In the genomic region with DNA sequence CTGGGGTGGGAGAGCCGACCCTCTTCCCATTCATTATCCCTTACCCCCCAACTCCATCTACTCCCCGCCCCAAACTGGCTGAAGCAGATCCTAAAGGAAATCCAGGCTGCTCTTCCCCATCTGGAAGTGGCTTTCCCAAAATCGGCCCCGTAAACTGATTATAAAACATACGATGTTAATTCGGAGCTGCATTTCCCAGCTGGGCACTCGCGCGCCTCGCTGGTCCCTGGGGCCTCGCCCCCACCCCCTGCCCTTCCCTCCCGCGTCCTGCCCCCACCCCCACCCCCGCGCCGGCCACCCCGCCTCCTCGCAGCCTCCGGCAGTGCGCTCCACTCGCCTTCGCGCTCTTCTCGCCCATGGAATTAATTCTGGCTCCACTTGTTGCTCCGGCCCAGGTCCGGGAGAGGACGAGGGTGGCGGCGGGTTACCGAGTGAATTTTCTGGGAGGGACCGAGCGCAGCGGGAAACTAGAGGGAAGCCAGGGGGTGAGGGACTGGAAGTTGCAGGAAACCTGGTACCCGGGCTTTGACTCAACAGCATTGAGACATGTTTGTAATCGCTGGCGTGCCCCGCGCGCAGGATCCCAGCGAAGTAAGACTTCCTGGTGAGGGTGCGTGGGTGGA, we compare ENCODE assay signal across 8 mouse cellular contexts. TPM values are rescaled to one million over a fixed set of nuclear protein-coding genes. Genes with fewer than 3 reads are reported as not detected.
DNase-seq lines count a peak whose midpoint lies in the region; ATAC-seq and TF ChIP-seq lines count a peak whose summit lies in the region.

No protein-coding gene starts in this region.

- WGBS in forebrain, postnatal 0 days = 1% methylated on average over 39 of the region's 41 CpGs
- under 1% methylated on average over 41 of the region's 41 CpGs for WGBS in kidney, embryonic 15.5 days
- under 1% methylated on average over 41 of the region's 41 CpGs for WGBS in midbrain, embryonic 13.5 days

- H3K9ac ChIP-seq in forebrain, postnatal 0 days = peak overlapping the region; percentile 41
- peak overlapping the region; percentile 43 for H3K9ac ChIP-seq in kidney, embryonic 15.5 days
- H3K9ac ChIP-seq in midbrain, embryonic 13.5 days (replicated peaks) = peak overlapping the region; percentile 65

- H3K27ac ChIP-seq in forebrain, postnatal 0 days (ENCODE audit: low read depth, low read length) = peak overlapping the region; percentile 35; the same call in 1 of the 2 replicates
- 0 out of 2 replicates have a peak overlapping the region, but pooled peaks have one; percentile 56 for H3K27ac ChIP-seq in kidney, embryonic 15.5 days
- H3K27ac ChIP-seq in midbrain, embryonic 13.5 days = peak overlapping the region; percentile 64

- peaks cover 39% of the 10 kb centered on the region for H3K27me3 ChIP-seq in forebrain, postnatal 0 days (ENCODE audit: insufficient read depth, low read length)
- H3K27me3 ChIP-seq in kidney, embryonic 15.5 days = peaks cover 78% of the 10 kb centered on the region
- H3K27me3 ChIP-seq in midbrain, embryonic 13.5 days = peaks cover 79% of the 10 kb centered on the region

- no peak for ATAC-seq in forebrain, postnatal 0 days
- no peak for ATAC-seq in kidney, embryonic 15.5 days (replicated peaks; ENCODE audit: low FRiP score)
- ATAC-seq in midbrain, embryonic 13.5 days = no peak
- ATAC-seq in monocyte, adult 5-6 weeks (replicated peaks; ENCODE audit: insufficient number of reproducible peaks, low FRiP score, low TSS enrichment, poor library complexity, severe bottlenecking) = no peak

- H3K36me3 ChIP-seq in forebrain, postnatal 0 days (ENCODE audit: insufficient read depth) = no peaks in the 10 kb centered on the region
- H3K36me3 ChIP-seq in kidney, embryonic 15.5 days = peaks cover 13% of the 10 kb centered on the region; the same call in 1 of the 2 replicates
- H3K36me3 ChIP-seq in midbrain, embryonic 13.5 days = no peaks in the 10 kb centered on the region

- H3K4me2 ChIP-seq in forebrain, postnatal 0 days (ENCODE audit: low read depth) = peak overlapping the region; percentile 94
- peak overlapping the region; percentile 90 for H3K4me2 ChIP-seq in kidney, embryonic 15.5 days
- H3K4me2 ChIP-seq in midbrain, embryonic 13.5 days (replicated peaks) = peak overlapping the region; percentile 85

- DNase-seq in cerebellum, postnatal 14 days = peak; percentile 28 to 36
- no peak for DNase-seq in cerebellum, adult 11 months
- peak; percentile 26 for DNase-seq in R1 (ENCODE audit: low read depth, low spot score)
- no peak for DNase-seq in forebrain, postnatal 0 days
- no peak for DNase-seq in thymus, adult 18-20 months

- H3K4me1 ChIP-seq in forebrain, postnatal 0 days (ENCODE audit: insufficient read depth) = peaks cover 8% of the 10 kb centered on the region
- H3K4me1 ChIP-seq in kidney, embryonic 15.5 days = peaks cover 48% of the 10 kb centered on the region
- H3K4me1 ChIP-seq in midbrain, embryonic 13.5 days (replicated peaks) = peaks cover 66% of the 10 kb centered on the region

- H3K9me3 ChIP-seq in forebrain, postnatal 0 days (ENCODE audit: low read length) = no peaks in the 10 kb centered on the region
- H3K9me3 ChIP-seq in kidney, embryonic 15.5 days (replicated peaks) = no peaks in the 10 kb centered on the region
- H3K9me3 ChIP-seq in midbrain, embryonic 13.5 days = no peaks in the 10 kb centered on the region

- no peak for TF ChIP-seq CTCF in forebrain, postnatal 0 days (IDR thresholded peaks at IDR 0.05; ENCODE audit: low read depth)

- H3K4me3 ChIP-seq in forebrain, postnatal 0 days (ENCODE audit: low read depth, low read length) = peak overlapping the region; percentile 36
- H3K4me3 ChIP-seq in kidney, embryonic 15.5 days (replicated peaks) = peak overlapping the region; percentile 64
- peak overlapping the region; percentile 54 for H3K4me3 ChIP-seq in midbrain, embryonic 13.5 days (replicated peaks)

RNA-seq across cellular contexts. Expression of gene Wnt5a, which starts 6.6 kb away (rescaled TPM):
- total RNA-seq in forebrain, postnatal 0 days (2014; rRNA removed) = 6.8 and 11.4 TPM in 2 replicates
- polyA plus RNA-seq in forebrain, postnatal 0 days (2015; fragmentation: Nextera tagmentation; extraction: Ambion mirVana) = 7.3 and 14.3 TPM in 2 replicates
- 23.3 and 26.4 TPM in 2 replicates for polyA plus RNA-seq in kidney, embryonic 15.5 days (2015; fragmentation: Nextera tagmentation; extraction: Ambion mirVana)
- 14.4 and 17.9 TPM in 2 replicates for polyA plus RNA-seq in midbrain, embryonic 13.5 days (2015; fragmentation: Nextera tagmentation; extraction: Ambion mirVana)
- total RNA-seq in monocyte, adult 5-6 weeks (2017) = not detected in 3 replicates

Comparison
In these comparisons a context has a peak if more than half of its experiments do, and no peak if none do; other contexts are left out.
1. DNase-seq: peak in cerebellum, postnatal 14 days (2 of 2) and R1 (single experiment); none in cerebellum, adult 11 months (single experiment), forebrain, postnatal 0 days (single experiment) and thymus, adult 18-20 months (0 of 2).
2. Peak in every context shown above with its lines, with median percentiles within 50 percentile points of each other: H3K27ac ChIP-seq, H3K4me2 ChIP-seq, H3K4me3 ChIP-seq and H3K9ac ChIP-seq.